Mouse (Mus musculus): ENCODE measurements around the gene Zmynd8. TPM values are rescaled to one million over a fixed set of nuclear protein-coding genes. Genes with fewer than 3 reads are reported as not detected.

The Zmynd8 gene
- polyA plus RNA-seq, 1 experiment from 2014 or later: 57.0 TPM

DNA sequence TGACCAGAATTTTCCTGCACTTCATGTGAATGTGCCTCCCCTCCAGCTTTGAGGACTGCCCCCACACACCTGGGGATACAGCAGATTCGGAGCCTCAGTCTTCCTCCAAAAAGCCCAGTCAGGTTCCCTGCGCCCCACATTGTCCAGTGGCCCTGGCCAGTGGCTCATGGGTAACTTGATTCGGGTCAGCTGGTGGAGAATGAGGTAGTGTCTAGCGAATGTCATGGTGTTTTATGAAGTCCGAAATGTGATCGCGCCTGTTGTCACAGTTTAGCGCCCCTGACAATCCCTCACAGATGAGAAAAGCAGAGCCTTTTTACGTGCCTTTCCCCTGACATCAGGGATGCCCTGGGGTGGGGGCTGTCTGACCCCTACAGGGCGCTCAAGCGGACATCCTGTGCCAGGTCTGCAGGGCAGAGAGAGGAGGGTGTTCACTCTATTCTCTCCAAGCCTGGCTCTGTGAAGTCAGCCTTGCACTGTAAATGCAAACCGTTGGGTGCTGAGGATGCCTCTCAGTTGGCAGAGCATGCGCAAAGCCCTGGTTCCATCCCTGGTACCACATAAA, 139.3 kb downstream of the Zmynd8 start:
- H3K27ac ChIP-seq: no peak overlapping the region
- H3K9ac ChIP-seq (replicated peaks): no peak overlapping the region
- ATAC-seq (ENCODE audit: insufficient number of reproducible peaks, insufficient read depth, low FRiP score, low TSS enrichment, low read depth): 0 out of 2 replicates have a peak, but pooled peaks have one; percentile 27
- H3K4me1 ChIP-seq (replicated peaks): no peaks in the 10 kb centered on the region
- H3K4me3 ChIP-seq (replicated peaks): no peak overlapping the region
- no peaks in the 10 kb centered on the region for H3K9me3 ChIP-seq
- 0 out of 2 replicates have a peak, but pooled peaks cover 1% of the 10 kb centered on the region for H3K36me3 ChIP-seq
- H3K4me2 ChIP-seq: no peak overlapping the region
- no peaks in the 10 kb centered on the region for H3K27me3 ChIP-seq
- 78% methylated on average over 13 of the region's 13 CpGs for WGBS

DNA sequence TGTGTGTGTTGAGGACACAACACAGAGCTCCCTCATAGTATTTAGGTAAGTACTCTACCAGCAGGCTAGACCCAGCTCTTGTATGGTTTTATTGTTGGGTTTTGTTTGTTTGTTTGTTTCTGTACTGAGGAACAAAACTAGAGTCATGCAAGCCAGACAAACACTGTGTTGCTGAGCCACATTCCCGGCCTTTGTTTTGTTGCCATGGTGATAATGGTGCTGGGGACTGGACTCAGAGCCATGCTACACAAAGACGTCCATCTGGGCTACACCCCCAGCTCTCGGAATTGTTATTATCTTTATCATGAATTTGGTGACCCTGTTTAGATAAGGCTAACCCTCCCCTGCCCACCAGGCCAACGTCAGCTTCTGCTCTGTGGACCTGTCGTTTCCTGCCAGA, 140.3 kb downstream of the Zmynd8 start:
- H3K4me2 ChIP-seq: no peak overlapping the region
- no peak overlapping the region for H3K4me3 ChIP-seq (replicated peaks)
- no peaks in the 10 kb centered on the region for H3K4me1 ChIP-seq (replicated peaks)
- no peak overlapping the region for H3K27ac ChIP-seq
- no peaks in the 10 kb centered on the region for H3K36me3 ChIP-seq
- ATAC-seq (ENCODE audit: insufficient number of reproducible peaks, insufficient read depth, low FRiP score, low TSS enrichment, low read depth): no peak
- H3K9ac ChIP-seq (replicated peaks): no peak overlapping the region
- no peaks in the 10 kb centered on the region for H3K27me3 ChIP-seq
- no peaks in the 10 kb centered on the region for H3K9me3 ChIP-seq
- WGBS: 47% methylated on average over 5 of the region's 5 CpGs

DNA sequence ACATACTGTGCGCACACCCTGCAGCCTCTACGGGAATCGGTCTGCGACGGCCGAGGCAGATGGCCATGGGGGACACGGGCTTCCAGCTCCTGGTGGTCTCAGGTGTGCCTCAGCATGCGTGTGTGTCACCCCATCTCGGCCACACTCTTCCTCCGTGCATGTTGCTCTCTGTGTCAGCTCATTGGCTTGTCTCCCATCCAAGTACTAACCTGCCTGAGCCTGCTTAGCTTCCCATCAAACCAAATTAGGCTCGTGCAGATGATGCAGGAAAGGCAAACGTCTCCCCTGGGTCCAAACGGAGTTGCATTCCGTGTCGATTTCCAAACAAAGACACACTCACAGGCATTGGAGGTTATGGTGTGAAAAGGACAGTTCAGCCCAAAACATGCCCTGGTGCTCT, 141.0 kb downstream of the Zmynd8 start:
- 77% methylated on average over 15 of the region's 15 CpGs for WGBS
- H3K4me2 ChIP-seq: no peak overlapping the region
- H3K9ac ChIP-seq (replicated peaks): no peak overlapping the region
- no peak for ATAC-seq (ENCODE audit: insufficient number of reproducible peaks, insufficient read depth, low FRiP score, low TSS enrichment, low read depth)
- no peaks in the 10 kb centered on the region for H3K9me3 ChIP-seq
- no peak overlapping the region for H3K27ac ChIP-seq
- no peaks in the 10 kb centered on the region for H3K27me3 ChIP-seq
- no peaks in the 10 kb centered on the region for H3K36me3 ChIP-seq
- no peaks in the 10 kb centered on the region for H3K4me1 ChIP-seq (replicated peaks)
- no peak overlapping the region for H3K4me3 ChIP-seq (replicated peaks)

DNA sequence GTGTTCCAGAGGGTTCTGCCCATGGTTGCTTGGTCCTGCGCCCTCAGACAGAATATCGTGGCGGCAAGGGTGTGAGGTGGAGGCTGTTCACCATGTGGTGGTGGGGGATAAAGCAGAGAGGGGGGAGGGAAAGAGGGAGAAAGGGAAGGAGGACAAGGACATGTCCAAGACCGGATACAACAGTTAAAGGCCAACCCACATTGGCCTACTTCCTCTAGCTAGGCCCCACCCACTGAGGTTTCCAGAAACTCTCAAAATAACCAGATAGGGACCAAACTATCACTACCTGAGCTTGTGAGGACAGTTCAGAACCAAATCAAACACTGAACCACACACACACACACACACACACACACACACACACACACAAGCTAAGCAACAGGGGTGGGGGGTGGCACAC, 146.1 kb downstream of the Zmynd8 start:
- peaks cover 17% of the 10 kb centered on the region for H3K4me1 ChIP-seq (replicated peaks)
- H3K4me2 ChIP-seq: no peak overlapping the region
- H3K9ac ChIP-seq (replicated peaks): no peak overlapping the region
- H3K4me3 ChIP-seq (replicated peaks): no peak overlapping the region
- peaks cover 12% of the 10 kb centered on the region for H3K27me3 ChIP-seq
- ATAC-seq (ENCODE audit: insufficient number of reproducible peaks, insufficient read depth, low FRiP score, low TSS enrichment, low read depth): no peak
- no peaks in the 10 kb centered on the region for H3K36me3 ChIP-seq
- no peak overlapping the region for H3K27ac ChIP-seq
- no peaks in the 10 kb centered on the region for H3K9me3 ChIP-seq
- WGBS: 83% methylated on average over 4 of the region's 4 CpGs

DNA sequence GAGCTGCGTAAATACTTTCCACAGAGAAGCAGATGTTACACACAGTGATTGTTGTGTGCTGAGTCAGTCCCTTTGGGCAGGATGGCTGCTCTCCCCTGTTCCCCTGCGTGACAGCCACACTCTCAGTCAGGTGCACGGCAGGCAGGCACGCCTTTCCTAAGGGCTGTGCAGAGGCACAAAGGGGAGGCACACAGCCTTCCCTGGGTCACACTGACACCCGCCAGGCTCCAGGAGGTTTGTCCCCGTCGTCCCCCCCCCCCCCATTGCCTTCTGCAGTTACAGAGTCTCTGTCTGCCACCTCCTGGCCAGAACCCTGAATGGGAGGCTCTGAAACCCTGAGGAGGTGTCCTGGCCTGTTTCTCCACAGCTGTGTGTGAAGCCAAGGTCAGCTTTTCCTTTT, 147.7 kb downstream of the Zmynd8 start:
- Histone ChIP-seq H3K36me3 (no peaks in the 10 kb centered on the region), H3K27me3 (peaks cover 21% of the 10 kb centered on the region), H3K4me1 (replicated peaks) (peaks cover 17% of the 10 kb centered on the region), H3K27ac (no peak overlapping the region), H3K9ac (replicated peaks) (no peak overlapping the region), H3K4me2 (no peak overlapping the region), H3K9me3 (no peaks in the 10 kb centered on the region), H3K4me3 (replicated peaks) (no peak overlapping the region)
- ATAC-seq (ENCODE audit: insufficient number of reproducible peaks, insufficient read depth, low FRiP score, low TSS enrichment, low read depth): 0 out of 2 replicates have a peak, but pooled peaks have one; percentile 35
- 34% methylated on average over 7 of the region's 7 CpGs for WGBS

DNA sequence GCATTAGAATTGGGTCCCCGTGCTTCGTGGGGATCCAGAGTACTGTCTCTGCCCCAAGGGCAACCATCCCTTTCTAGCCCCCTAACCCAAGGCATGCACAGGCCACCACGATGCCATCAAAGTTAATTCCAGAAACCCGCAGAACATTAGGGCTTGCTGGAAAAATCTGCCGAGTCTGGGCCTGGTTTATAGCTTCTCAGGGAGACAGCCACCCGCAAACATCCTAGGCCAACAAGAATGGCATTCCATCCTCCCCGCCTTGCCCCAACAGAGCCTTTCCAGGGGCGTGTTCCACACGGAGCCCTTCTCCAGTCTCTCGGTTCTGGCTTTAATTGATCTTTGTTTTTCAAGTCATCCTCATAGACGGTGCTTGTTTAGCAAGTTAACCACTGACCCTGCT, 150.4 kb downstream of the Zmynd8 start:
- H3K27ac ChIP-seq: no peak overlapping the region; the same call in 1 of the 2 replicates
- no peak for ATAC-seq (ENCODE audit: insufficient number of reproducible peaks, insufficient read depth, low FRiP score, low TSS enrichment, low read depth)
- H3K9me3 ChIP-seq: no peaks in the 10 kb centered on the region
- H3K4me1 ChIP-seq (replicated peaks): peaks cover 17% of the 10 kb centered on the region
- 4% methylated on average over 11 of the region's 11 CpGs for WGBS
- H3K4me3 ChIP-seq (replicated peaks): no peak overlapping the region
- peaks cover 30% of the 10 kb centered on the region for H3K27me3 ChIP-seq
- no peak overlapping the region for H3K9ac ChIP-seq (replicated peaks)
- no peaks in the 10 kb centered on the region for H3K36me3 ChIP-seq
- 0 out of 2 replicates have a peak overlapping the region, but pooled peaks have one; percentile 8 for H3K4me2 ChIP-seq

DNA sequence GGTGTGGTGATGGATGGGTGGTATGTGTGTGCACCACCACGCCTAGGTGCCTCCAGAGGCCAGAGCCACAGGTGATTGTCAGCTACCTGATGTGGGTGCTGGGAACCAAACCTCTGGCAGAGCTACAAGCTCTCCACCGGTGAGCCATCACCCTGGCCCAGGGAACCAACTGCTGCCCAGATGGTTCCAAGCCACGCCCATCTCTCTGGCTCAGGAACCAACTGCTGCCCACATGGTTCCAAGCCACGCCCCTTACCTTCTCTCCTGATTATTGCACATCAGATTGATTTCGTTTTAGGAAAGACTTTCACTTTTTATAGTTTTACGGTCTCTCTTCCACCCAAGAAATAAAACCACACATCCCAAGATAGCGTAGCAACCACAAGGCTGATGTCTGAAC, 150.8 kb downstream of the Zmynd8 start:
- Histone ChIP-seq H3K36me3 (no peaks in the 10 kb centered on the region), H3K9me3 (no peaks in the 10 kb centered on the region), H3K4me2 (0 out of 2 replicates have a peak overlapping the region, but pooled peaks have one; percentile 8), H3K4me1 (replicated peaks) (peaks cover 17% of the 10 kb centered on the region), H3K27ac (no peak overlapping the region), H3K9ac (replicated peaks) (no peak overlapping the region), H3K27me3 (peaks cover 32% of the 10 kb centered on the region), H3K4me3 (replicated peaks) (no peak overlapping the region)
- no peak for ATAC-seq (ENCODE audit: insufficient number of reproducible peaks, insufficient read depth, low FRiP score, low TSS enrichment, low read depth)
- 50% methylated on average over 7 of the region's 7 CpGs for WGBS

DNA sequence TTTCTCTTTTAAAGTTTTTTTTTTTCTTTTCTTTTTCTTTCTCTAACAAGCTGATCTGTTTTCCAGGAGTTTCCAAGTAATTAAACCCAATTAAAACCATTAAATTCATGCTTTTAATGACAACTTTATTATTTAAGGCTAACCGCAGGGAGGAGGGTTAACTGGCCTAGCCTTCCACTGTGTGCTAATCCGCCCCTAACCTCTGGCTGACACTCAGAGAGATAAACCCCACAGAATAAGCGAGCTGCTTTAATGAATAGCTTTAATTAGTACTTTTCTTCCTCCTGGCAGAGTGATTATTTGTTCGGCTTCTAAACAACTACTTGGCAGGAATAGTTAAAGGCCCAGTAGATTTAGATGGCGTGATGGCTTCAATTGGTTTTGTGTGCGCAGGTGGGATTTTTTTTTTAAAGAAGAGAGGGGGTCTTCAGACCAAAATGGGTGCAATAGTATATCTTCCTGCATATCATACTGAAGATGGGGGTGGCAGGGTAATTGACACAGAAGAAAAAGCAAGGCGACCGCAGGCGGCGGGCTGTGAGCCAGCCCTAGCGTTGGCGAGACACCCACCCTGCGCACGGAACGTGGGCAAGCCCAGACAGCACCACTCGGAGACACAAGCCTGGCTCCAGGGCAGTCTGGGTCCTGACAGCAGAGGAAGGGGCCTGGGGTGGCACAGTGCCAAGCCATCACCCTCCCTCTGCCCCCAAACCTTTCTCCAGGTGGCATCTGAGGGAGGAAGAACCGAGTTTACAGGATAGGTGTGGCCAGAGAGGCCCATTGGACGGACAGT, 153.3 kb downstream of the Zmynd8 start:
- ATAC-seq (ENCODE audit: insufficient number of reproducible peaks, insufficient read depth, low FRiP score, low TSS enrichment, low read depth): no peak
- Histone ChIP-seq H3K9ac (replicated peaks) (no peak overlapping the region), H3K27ac (no peak overlapping the region), H3K36me3 (no peaks in the 10 kb centered on the region), H3K9me3 (no peaks in the 10 kb centered on the region), H3K27me3 (peaks cover 41% of the 10 kb centered on the region), H3K4me1 (replicated peaks) (peaks cover 27% of the 10 kb centered on the region), H3K4me2 (no peak overlapping the region), H3K4me3 (replicated peaks) (no peak overlapping the region)
- 61% methylated on average over 18 of the region's 18 CpGs for WGBS

DNA sequence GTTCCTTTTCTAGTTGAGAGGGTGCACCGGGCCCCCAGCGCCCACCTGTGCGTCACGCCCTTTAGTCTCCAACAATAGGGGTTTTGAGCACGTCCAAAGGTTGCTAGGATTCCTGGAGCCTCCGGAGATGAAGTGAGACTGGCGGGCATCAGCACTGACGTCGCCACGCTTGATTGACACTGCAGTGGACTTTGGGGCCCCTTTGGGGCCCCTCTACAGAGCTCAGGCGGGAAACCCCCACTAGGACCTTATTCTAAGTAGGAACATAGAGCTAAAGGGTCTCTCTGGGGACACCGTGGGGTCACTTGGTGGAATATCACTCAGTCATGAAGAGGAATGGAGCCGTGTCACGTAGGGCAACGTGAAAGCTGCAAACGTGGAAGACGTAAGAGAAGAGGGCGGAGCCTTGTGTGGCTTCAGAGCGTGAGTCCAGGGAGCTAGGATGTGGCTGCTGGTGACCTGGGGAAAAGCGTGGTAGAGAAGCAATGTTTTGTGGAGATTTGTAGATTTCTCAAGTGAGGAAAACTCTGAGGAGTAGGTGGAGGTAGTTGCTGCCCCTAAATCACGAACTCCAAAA, 156.5 kb downstream of the Zmynd8 start:
- H3K27ac ChIP-seq: 0 out of 2 replicates have a peak overlapping the region, but pooled peaks have one; percentile 20
- no peak overlapping the region for H3K4me3 ChIP-seq (replicated peaks)
- H3K9me3 ChIP-seq: no peaks in the 10 kb centered on the region
- H3K4me1 ChIP-seq (replicated peaks): peaks cover 19% of the 10 kb centered on the region
- no peak overlapping the region for H3K4me2 ChIP-seq
- WGBS: 29% methylated on average over 21 of the region's 21 CpGs
- no peak overlapping the region for H3K9ac ChIP-seq (replicated peaks)
- ATAC-seq (ENCODE audit: insufficient number of reproducible peaks, insufficient read depth, low FRiP score, low TSS enrichment, low read depth): no peak
- H3K36me3 ChIP-seq: no peaks in the 10 kb centered on the region
- H3K27me3 ChIP-seq: peaks cover 31% of the 10 kb centered on the region; the same call in 1 of the 2 replicates

DNA sequence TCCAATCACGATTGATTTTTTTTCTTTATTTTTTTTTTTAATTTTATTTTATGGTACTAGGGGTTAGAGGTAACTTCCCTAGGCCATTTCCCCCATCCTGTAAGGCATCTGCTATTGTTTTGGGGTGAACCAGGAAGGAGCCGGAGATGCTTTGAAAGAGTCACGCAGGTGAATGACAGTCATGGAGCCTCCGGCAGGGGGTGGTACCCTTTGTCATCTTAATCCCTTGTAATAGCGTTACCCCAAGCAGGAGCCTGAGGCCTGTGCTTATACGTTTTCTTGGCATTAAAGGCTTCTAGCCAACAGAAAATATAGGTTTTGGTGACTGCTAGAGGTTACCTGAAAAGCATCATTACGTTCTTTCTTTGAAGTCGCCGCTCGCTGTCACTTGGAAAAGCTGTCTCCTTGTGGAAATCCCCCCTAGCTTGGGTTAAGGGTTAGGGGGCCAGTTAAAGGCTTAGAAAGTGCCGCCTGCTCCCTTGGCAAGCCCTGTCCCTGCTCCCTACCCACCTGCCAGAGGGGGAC, 157.2 kb downstream of the Zmynd8 start:
- Histone ChIP-seq H3K9me3 (no peaks in the 10 kb centered on the region), H3K4me2 (0 out of 2 replicates have a peak overlapping the region, but pooled peaks have one; percentile 6), H3K27me3 (peaks cover 27% of the 10 kb centered on the region; the same call in 1 of the 2 replicates), H3K36me3 (no peaks in the 10 kb centered on the region), H3K4me1 (replicated peaks) (peaks cover 19% of the 10 kb centered on the region), H3K9ac (replicated peaks) (no peak overlapping the region), H3K4me3 (replicated peaks) (no peak overlapping the region), H3K27ac (peak overlapping the region; percentile 20; the same call in 1 of the 2 replicates)
- no peak for ATAC-seq (ENCODE audit: insufficient number of reproducible peaks, insufficient read depth, low FRiP score, low TSS enrichment, low read depth)
- 13% methylated on average over 11 of the region's 11 CpGs for WGBS

DNA sequence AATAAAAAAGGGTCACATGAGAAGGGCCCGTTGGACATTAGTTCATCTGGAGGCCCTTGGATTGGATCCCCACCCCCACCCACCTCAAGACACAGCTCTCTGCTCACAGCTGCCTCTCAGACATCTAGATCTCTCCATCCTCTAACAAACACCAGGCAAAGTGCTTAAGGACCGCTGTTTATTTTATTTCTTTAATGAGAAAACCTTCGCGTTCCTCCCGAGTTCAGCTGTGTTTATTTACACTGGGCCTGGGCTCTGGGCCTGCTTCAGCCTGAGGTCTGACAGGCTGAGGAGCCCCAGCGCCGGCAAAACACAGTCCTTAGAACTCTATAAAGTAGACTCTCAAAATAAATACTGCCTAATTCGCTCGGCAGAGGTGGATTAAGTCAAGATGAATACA, 157.8 kb downstream of the Zmynd8 start:
- no peak overlapping the region for H3K9ac ChIP-seq (replicated peaks)
- peaks cover 22% of the 10 kb centered on the region; the same call in 1 of the 2 replicates for H3K27me3 ChIP-seq
- no peak overlapping the region for H3K4me3 ChIP-seq (replicated peaks)
- no peaks in the 10 kb centered on the region for H3K36me3 ChIP-seq
- WGBS: 2% methylated on average over 9 of the region's 9 CpGs
- no peaks in the 10 kb centered on the region for H3K9me3 ChIP-seq
- ATAC-seq (ENCODE audit: insufficient number of reproducible peaks, insufficient read depth, low FRiP score, low TSS enrichment, low read depth): peak; percentile 63
- H3K4me1 ChIP-seq (replicated peaks): peaks cover 23% of the 10 kb centered on the region
- 0 out of 2 replicates have a peak overlapping the region, but pooled peaks have one; percentile 0 for H3K27ac ChIP-seq
- H3K4me2 ChIP-seq: no peak overlapping the region

Data from limb, embryonic 12.5 days (tissue).